Mouse (Mus musculus) Muller cell, postnatal 12 days (primary cell): ENCODE results near the gene Tufm.
A peak's percentile ranks its signal among the peaks of the same experiment; 100 is the strongest.
"Not testable (repeated sequence)": the region's sequence is repeated elsewhere in the genome, so short reads cannot be mapped to it uniquely, and the experiment has no call there.

Experiments used
- DNase-seq: peaks from one replicate; pipeline ENCODE4 v3.0.0-alpha.2; 2015; ENCODE audit errors: inconsistent ontology term

Tufm gene

DNA sequence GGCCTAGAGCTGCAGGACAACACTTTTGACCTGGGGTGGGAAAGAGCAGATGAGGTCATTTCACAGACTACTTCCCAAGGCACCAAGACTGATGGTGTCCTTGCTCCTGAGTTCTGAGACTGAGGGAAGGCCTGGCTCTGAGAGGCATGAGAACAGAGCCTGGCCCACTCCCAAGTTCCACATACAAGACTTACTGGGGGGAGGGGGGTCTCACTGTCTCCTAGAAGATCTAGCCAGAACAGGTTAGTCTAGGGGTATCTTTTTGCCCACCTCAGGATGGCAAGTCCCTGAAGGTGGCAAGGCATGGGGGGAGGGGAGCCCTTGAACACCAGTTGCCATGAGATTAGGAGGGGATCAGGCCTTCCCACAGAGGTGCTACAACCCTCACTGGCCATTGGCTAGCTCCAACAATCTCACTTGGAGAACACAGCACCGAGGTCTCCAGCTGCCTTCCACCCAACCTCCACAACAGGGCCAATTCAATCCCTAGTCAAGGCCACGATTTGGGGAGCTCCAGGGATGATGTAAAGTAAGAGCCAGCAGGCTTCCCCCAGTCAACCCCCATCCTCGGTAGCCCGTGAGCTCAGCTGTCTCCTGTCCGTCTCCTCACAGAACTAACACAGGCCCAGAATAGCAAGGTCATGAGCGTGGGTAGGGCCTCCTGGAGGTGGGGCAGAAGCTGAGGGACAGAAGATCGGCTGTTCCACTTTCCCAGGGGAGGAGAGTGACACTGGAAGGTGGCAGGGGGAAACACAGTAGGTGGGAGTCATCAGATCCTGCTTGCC lies 21.7 kb upstream of the Tufm start:
- no peak for DNase-seq

DNA sequence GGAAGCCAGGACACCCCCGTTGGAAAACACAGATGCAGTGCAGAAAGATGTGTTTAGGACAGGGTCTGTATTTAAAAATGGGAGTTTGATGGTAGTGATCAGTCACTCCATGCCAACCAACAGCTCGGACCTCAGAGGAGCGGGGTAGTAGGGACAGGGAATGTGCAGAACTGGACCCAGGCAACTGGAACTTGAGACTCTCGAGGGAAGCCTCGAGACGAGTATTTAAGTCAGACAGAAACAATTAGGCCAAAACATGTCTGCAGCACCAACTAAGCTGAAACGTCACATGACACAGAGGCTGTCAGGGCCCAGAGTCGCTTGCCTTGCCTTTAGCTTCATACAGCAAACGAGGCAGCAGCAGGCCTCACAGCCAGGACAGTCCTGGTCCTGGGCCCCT lies 21.0 kb upstream of the Tufm start:
- DNase-seq: no peak

DNA sequence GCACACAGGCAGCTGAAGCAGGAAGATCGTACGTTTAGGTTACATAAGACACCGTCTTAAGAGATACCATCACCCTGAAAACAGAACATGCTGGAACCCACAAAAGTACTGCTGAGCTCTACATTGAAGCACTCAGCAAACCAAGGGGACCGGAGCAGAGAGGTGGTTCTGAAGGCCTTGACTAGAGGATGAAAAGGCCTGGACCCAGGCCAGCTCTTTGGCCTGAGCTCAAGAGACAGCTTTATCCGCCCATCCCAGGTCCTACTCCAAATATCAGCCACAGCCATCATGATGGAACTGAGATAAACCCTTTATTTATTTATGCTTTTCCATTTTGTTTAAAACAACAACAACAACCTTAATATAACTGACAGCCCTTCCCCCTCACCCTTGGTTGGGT lies 20.5 kb upstream of the Tufm start:
- no peak for DNase-seq

DNA sequence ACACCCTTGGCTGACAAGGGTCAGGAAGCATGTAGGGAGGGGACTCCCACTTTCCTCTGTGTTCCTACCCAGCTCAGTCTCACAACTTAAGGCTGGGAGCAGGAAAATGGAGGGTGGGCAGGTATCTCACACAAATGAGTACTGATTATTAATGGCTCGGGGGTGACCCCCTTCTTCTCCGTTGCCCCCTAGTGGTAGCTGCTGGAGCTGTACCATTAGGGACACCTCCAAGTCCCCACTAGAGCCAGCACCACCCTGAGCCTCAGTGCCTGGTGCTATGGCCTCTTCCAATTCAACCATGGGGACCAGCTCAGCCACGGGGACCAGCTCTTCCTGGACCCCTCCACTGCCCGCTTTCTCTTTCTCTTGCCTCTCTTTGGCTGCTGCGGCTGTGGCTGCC lies 19.9 kb upstream of the Tufm start:
- no peak for DNase-seq

DNA sequence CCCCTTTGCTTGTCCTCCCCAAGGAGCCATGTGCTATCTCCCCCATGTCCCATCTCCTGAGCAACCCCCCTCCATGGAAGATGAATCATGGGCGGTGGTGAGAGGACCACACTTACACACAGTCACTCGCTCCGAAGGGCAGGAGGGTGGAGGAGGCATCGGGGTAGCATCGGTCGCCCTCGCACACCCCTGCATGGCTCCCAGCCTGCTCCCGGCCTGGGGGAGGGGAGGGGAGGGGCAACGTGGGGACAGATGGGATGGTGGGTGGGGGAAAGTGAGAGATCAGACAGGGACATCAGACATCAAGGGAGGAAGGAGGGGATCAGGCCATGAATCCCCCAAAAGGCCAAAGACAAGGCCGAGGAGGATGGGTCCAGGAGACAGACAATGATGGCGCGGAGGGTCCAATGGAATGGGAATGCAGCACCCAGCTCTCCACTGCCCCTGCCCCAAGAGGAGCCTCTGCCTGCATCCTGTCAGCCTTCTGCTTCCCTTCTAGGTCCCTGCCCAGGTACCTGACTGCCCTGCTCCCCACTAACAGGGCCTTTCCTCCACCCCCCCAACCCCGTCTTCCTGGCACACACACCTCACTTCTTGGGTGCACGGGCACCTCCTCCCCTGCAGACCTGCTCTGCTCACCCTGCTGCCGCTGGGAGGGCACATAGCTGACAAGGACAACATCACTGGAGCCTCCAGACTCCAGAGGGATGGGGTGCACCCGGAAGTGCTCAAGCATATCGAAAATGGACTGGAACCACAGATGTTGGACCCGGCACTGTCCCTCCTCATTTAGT lies 19.1 kb upstream of the Tufm start:
- DNase-seq: no peak

DNA sequence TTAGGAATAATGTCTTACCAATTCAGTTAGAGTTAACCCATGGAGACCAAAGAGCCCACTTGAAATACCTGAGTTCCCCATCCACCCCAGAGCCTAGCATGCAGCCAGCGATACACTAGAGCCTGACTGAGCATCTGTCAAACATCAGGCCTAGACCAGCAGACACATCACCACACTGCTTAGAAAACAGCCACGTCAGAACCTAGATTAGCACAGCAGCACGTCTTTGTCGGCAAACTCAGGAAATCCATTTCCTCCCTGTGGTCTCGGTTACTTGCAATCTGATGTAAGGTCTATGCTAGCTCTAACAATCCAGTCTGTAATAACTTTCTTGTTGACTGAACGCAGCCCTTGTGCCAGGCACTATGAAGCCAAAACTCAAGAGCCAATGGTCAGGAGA lies 17.1 kb upstream of the Tufm start:
- DNase-seq: no peak

DNA sequence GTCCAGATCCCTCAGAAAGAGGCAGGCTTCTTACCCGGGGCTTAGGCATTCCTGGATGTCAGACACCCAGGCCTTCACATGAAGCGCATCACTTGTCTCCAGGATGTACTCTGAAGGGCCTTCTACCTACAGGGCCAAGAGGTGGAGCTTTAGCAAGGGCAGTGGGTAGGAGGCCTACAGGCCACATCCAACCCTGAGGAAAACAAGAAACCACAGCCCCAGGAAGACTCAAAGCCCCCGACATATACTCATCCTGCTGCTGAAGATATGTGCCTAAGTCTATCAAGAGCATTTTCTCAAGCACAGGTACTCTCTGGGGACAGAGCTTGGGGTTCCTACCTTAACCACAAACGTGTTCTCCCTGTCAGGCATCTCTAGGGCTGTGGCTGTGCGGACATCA lies 15.8 kb upstream of the Tufm start:
- no peak for DNase-seq

DNA sequence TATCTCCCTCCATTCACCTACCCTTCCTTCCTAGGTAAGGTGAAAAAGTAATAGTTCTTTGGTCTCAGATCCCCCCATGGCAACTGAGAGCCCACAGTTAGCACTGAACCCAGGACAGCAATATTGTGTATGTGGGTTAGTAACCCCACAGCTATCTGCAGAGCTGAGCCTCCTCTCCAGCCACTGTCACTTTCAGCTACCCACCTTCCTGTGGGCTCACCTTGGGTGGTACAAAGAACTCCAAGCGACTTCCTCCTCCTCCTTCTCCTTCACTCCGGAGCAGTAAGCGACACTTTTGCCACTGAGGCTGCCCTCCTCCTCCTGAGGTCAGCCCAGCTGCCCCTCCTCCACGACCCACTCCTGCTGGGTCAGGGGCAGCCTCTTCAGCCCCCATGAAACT lies 15.3 kb upstream of the Tufm start:
- DNase-seq: no peak

DNA sequence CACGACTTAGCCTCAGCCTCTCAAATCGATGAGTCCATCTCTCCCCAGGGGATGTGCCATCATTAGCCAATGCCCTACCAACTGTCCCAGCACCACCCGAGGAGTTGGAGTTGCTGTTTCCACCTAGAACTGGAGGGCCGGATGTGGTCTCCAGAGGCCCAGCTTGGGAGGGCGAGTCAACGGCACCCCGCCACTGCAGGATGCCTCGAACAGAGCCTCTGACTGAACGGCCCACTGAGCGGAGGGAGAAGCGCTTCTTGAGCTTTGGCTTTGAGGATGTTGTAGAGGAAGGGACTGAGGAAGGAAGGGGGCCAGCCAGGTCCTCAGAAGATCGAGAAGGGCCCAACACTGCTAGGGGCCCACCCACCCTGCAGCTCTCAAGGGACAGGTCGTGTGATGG lies 14.9 kb upstream of the Tufm start:
- no peak for DNase-seq

DNA sequence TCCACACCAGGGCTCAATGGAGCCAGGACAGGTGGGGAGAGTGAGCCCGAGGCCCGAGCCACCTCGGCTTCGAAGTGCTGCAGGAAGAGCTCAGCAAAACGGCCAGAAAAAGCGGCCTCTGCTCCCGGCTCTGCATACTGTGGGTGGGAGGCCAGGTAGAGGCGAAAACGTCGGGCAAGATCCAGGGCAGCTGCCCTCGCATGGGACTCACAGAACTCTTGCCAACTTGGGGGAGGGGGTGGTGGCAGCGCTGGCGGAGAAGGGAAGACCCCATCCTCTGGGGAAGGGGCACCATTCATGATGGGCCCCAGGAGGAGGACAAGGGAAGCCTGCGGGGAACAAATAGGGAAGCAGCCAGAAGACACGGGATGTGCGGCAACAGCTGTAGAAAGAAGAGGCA lies 14.4 kb upstream of the Tufm start:
- DNase-seq: no peak

DNA sequence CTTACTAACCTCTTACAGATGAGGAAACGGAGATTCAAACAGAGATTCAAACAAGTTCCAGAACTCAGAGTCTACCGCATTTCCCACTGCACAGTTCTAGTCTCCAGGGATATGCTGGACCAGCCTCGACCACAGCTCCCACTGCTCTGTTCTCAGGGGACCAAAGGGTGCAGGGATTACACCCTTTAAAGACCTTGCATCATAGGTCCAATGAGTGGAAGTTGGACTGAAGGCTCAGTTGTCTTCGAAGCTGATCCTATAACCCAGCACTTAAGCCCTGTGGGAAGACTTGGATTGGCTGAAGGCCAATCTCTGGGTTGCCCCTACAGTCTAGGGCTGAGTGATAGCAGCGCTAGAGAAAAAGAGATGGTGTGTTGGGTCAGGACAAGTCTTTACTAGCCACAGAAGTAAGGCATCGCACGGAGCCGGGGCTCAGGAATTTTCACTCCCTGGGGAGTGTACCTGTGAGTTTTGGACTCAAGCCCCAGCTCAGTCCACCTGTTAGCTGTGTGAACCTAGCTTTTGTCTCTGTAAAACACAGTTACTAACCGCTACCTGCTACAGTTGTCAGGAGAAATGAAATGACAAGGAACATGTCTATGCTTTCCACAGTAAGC lies 13.6 kb upstream of the Tufm start:
- DNase-seq: no peak

DNA sequence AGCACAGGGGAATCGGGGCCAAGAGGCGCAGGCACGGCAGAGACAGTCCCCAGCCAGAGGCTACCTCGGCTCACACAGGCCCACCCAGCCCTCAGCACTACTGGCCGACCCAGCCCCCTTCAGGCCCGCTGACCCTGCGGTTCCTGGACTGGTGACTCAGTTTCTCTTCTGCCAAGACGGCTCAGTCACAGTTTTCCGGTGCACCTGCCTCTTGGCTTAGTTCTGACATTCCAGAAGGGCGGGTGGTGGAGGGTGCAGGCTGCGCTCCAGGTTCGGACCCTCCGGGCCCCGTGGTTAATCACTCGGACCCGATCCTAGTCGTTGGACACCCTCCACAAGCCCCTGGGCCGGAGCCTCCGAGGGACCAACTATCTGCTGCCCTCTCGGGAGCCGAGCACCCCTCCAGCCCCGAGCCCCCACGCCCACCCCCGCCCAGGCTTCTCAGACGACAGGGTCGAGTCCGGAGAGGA lies 12.6 kb upstream of the Tufm start:
- DNase-seq: peak; percentile 79

DNA sequence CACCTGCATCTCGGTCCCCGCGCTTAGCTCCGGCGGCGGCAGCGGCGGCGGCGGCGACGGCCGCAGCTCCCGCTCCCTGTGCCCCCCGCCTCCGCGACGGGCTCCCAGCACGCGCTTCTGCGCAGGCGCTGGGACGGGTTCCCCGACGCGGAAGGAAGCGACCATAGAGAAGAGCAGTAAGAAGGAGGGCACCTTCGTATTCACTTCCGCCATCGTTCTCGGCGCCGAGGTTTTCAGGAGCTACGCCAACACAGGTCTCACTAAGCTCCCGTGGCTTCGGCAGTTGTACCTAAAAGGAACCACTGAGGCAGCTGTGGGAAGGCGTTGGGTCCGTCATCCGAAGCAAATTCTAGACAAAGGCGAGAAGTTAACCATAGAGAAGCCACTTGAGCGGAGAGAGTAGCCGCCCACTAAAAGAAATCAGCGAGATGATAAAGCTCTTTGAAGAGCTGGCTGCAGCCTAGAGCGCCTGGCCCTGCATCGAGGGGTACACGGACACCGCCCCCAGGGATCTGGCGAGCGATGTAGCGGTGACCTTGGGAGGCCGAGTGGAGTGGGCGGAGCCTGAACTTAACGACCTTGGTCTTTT lies 12.1 kb upstream of the Tufm start, which contains the start of gene Sh2b1:
Gene Sh2b1 (minus strand): TSS at position 432 of the 589 bp plus-strand sequence.
- DNase-seq: peak; percentile 99

DNA sequence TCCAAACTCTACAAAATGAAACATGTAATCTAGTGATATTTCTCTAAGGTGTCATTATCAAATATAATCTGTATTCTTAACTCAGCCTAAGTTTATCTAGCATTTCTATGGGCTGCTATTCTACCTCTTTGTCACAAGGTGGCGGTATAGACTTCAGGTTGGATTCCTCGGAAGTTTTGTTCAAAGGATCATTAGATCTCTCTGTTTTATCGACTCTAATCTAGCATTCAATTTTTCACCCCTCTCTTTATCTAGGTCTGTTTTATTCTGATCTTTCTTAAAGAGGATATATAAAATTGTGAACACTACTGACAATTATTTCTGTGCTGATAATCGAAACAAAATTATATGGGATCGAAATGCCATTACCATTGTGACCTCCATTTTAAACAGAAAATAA lies 5.5 kb upstream of the Tufm start:
- peak; percentile 56 for DNase-seq

DNA sequence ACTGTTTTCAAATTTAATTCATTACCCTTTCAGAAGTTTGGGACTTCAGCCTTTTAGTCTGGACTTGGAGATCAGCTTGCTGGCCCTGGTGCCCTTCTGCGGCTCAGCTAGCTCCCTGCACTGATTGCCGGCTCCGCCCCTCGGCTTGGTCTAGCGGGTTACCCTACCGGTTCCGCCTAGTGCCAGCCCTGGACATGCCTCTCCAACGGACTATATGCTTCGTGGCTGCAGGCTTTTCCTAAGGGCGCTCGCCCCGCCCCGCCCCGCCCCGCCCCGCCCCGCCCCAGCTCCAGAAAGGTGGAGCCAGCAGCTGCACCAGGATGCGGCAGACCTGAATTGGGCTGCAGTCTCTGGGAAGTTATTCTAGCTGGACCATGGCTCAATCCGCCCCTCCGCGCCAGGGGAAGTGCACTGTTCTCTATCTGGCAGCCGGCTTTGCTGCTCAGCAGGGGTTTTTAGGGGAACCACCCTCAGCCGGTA lies 4.7 kb upstream of the Tufm start:
- peak; percentile 95 for DNase-seq

DNA sequence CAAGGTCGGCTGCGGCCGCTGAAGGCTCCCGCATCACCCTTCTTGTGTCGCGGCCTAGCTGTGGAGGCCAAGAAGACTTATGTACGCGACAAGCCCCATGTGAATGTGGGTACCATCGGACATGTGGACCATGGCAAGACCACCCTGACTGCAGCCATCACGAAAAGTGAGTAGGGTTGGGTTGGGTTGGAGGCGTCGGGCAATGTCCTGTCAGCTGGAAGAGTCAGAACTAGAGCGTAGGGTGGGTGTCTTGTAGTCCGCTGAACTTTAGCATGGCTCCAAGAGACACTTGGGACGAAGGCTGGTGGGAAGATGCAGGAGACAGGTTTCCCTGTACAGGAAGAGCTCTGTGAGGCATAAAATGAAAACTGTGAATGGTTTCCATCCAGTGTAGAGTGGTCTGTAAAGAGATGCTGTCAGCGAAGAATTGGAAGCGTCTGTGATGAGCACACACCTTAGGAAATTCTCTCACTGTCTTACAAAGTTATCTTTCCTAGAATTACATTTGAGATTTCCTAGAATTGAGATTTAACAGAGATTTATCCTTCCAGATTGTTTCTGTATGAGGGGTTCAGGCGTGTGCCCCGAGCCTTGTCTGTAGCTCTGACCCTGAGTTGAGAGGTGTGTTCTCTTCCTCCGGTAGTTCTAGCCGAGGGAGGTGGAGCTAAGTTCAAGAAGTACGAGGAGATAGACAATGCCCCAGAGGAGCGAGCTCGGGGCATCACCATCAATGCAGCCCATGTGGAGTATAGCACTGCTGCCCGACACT lies 640 bp downstream of the Tufm start:
- DNase-seq: not testable (repeated sequence)

DNA sequence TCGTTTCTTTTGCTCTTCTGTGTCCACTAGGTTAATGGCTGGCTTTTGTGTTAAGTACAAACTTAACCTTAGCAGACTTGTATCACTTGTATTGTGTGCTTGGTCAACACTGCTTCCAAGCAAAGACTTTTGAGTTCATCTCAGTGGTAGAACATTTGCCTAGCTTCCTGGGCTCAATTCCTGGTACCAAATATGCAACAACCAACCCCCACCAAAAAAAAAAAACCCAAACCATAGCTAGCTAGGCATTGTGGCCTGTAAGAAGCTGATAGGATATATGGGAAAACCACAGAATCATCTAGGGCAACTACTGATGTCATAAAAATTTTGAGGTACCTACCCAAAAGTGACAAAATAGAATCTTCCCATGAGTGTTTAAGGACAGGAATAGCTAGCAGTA lies 3.8 kb downstream of the Tufm start:
- no peak for DNase-seq

DNA sequence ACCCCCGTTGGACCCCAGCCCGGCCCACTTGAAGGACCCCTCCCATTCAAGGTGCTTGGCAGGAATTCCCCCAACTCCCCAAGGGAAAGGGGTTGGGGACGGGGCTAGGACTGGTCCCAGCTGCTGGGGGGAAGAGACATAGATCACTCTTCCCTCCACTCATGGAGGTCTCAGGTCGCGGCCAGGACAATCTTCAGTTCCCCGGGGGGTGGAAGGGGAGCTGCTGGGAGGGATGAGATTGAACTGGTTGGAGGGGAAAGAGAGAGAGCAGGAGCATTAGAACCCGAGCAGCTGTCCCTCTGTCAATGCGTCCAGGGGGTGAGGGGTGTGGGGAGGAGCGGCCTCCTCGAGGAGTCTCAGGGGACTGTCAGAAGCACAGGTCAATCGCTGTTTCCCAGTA lies 4.8 kb downstream of the Tufm start:
- no peak for DNase-seq

DNA sequence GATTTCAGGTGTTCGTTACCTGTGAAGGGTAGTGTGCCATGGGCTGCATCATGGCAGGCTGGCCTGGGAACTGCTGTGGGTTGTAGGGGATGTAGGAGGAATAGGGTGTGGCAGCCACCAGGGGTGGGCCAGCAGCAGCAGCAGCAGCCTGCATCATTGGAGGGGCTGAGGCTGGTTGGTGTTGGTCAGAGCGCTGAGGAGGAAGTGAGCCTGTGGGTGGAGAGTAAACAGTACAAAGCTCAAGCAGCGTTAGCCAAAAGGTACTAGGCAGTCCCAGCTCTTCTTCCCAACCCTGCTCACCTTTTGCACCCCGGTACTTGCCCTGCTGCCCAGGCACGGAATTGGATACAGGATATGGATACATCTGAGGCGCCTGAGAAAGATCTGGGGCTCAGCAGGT lies 7.0 kb downstream of the Tufm start:
- DNase-seq: no peak

DNA sequence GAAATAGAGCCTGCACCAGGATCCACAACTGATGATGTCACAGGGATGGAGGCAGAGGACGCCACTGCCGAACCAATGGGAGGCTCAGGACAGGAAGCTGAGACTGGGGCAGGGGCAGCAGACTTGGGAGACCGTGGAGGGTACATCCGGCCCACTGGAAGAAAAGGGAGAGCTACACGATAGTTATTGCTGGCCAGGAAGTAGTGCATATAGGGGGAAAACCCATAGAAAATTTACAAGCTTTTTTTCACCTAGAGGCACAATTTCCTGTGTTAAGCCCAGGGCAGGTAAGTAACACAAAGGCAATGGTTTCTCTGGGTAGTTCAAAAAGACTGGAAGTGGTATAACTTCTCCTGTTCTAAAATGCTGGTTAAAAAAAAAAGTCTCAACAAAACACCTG lies 9.3 kb downstream of the Tufm start:
- DNase-seq: no peak

DNA sequence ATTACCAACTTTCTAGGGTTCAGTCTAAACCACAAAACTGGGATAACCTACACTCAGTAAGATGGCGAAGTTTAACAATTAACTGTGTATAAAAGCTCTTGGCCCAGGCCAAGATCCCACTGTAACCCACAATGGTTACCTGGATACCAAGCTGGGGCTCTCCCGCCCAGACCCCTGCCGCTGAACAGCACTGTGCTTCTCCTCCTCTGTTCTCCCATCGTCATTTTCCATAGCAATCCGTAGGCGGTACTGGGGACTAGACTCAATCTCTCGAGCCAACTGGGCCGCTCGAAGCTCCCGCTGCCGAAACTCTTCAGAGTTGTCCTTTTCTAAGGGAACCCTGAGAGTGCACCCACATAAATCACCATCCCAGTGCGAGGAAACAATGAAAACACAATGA lies 10.8 kb downstream of the Tufm start:
- DNase-seq: no peak
